Comparison of ENCODE assay signal across 10 mouse cellular contexts in the genomic region with DNA sequence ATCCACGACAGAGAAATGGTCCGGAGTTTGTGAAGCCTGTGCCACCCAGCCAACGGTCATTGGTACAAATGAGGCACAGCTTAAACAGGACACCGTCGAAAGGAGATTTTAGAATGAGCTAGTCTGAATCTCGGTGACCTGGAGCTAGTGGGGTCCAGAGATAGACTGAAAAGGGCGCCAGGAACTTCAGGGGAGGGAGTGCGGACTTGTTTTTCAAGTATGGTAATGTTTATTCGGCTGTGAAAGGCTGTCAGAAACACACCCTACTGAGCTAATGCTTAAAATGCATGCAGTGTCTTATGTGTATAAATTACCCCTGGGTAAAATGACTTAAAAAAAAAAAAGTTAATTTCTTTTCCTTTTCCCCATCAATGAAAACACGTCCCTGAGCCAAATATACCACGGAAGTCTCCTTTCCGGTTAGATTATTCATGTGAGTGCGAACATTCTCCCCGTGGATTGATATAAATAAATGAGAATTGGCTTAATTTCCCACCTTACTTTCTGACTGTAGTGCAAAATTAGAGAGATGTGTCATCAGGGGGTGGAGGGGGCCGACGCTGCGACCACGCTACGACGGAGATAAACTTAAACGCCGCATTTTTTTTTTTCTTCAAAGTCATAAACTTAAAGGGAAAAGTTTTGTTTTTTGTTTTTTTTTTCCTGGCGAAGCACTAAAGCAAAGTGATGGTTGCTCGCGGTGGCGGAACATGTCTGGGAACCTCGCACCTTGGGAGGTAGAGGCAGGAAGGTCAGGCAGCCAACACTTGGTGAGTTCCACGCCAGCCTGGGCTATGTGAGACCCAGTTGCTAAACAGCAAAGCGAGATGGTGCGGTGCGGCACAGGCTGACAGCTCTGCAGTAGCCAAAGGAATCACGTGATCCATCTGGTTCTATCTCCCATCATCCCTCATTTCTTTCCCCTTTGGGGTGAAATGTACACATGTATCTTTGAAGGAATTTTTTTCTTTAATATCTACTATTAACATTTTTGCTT. TPM values are rescaled to one million over a fixed set of nuclear protein-coding genes. Genes with fewer than 3 reads are reported as not detected.
A peak's percentile ranks its signal among the peaks of the same experiment; 100 is the strongest.
DNase-seq lines count a peak whose midpoint lies in the region; ATAC-seq and TF ChIP-seq lines count a peak whose summit lies in the region.
"Had no signal": no experiment of that assay in that cellular context is flagged by ENCODE, and none has a peak within 500 bp of the region (broad histone marks: within the 10 kb centered on the region; RNA-seq: fewer than 3 reads in every experiment).

No protein-coding gene starts in this region.

- peak overlapping the region; percentile 12; the same call in 1 of the 2 replicates for H3K9ac ChIP-seq in heart, embryonic 11.5 days (ENCODE audit: low read depth, low read length)
- H3K9ac ChIP-seq in limb, embryonic 11.5 days (ENCODE audit: low read length), result 0 out of 2 replicates have a peak overlapping the region, but pooled peaks have one; percentile 3
- H3K9ac ChIP-seq in stomach, postnatal 0 days (ENCODE audit: low read length), result peak overlapping the region; percentile 19; the same call in 1 of the 2 replicates

- H3K4me3 ChIP-seq in heart, embryonic 11.5 days (ENCODE audit: low read depth, low read length), result peak overlapping the region; percentile 24
- peak overlapping the region; percentile 2; the same call in 1 of the 2 replicates for H3K4me3 ChIP-seq in testis, adult 2 months (ENCODE audit: control insufficient read depth, low read depth, low read length)
- no peak overlapping the region for H3K4me3 ChIP-seq in limb, embryonic 11.5 days (ENCODE audit: low read depth, low read length)
- H3K4me3 ChIP-seq in stomach, postnatal 0 days (ENCODE audit: low read depth, low read length), result peak overlapping the region; percentile 5; the same call in 1 of the 2 replicates

- TF ChIP-seq POLR2A in testis, adult 2 months (IDR thresholded peaks at IDR 0.05; ENCODE audit: control insufficient read depth, low read depth, low read length), result no peak

- no peak for ATAC-seq in heart, embryonic 11.5 days (replicated peaks; ENCODE audit: insufficient number of reproducible peaks, low FRiP score, low TSS enrichment)
- ATAC-seq in limb, embryonic 11.5 days (ENCODE audit: insufficient number of reproducible peaks, low FRiP score, low TSS enrichment, low read depth), result no peak
- ATAC-seq in stomach, postnatal 0 days (ENCODE audit: low FRiP score, low TSS enrichment), result no peak

- H3K36me3 ChIP-seq in heart, embryonic 11.5 days (ENCODE audit: control insufficient read depth, insufficient read depth, low read length), result no peaks in the 10 kb centered on the region
- H3K36me3 ChIP-seq in testis, adult 2 months (ENCODE audit: control insufficient read depth, insufficient read depth, low read length), result no peaks in the 10 kb centered on the region
- no peaks in the 10 kb centered on the region for H3K36me3 ChIP-seq in limb, embryonic 11.5 days (ENCODE audit: control insufficient read depth, insufficient read depth, low read length)
- no peaks in the 10 kb centered on the region for H3K36me3 ChIP-seq in stomach, postnatal 0 days (ENCODE audit: control insufficient read depth, insufficient read depth, low read length)

- WGBS in heart, embryonic 11.5 days (ENCODE audit: insufficient replicate concordance), result 12% methylated on average over 32 of the region's 32 CpGs
- WGBS in limb, embryonic 11.5 days, result 15% methylated on average over 32 of the region's 32 CpGs
- 9% methylated on average over 32 of the region's 32 CpGs for WGBS in stomach, postnatal 0 days

- intact Hi-C loops in heart, postnatal 10 days (cut with DNase I), result no loop called here

- TF ChIP-seq CTCF in testis, adult 2 months (IDR thresholded peaks at IDR 0.05; ENCODE audit: control insufficient read depth, insufficient read depth, insufficient replicate concordance, low read depth, low read length), result no peak
- TF ChIP-seq CTCF in stomach, postnatal 0 days (IDR thresholded peaks at IDR 0.05; ENCODE audit: low read depth), result no peak

- TF ChIP-seq EP300 in stomach, postnatal 0 days (optimal IDR thresholded peaks at IDR 0.05), result no peak

- no peak for DNase-seq in heart, postnatal 10 days
- no peak for DNase-seq in testis, postnatal 10 days (ENCODE audit: low spot score)
- DNase-seq in limb, embryonic 11.5 days (ENCODE audit: low spot score), result no peak
- DNase-seq in stomach, postnatal 0 days (ENCODE audit: low spot score), result no peak
- DNase-seq in cerebellum, postnatal 36 days, result no peak
- DNase-seq in cerebellum, adult 11-12 months, result no peak
- DNase-seq: cerebellum, postnatal 14 days had no signal

- H3K27ac ChIP-seq in heart, embryonic 11.5 days (ENCODE audit: low read depth, low read length), result peak overlapping the region; percentile 58
- H3K27ac ChIP-seq in testis, adult 2 months (ENCODE audit: control insufficient read depth, insufficient read depth, low read depth, low read length), result no peak overlapping the region
- H3K27ac ChIP-seq in limb, embryonic 11.5 days (replicated peaks; ENCODE audit: low read depth, low read length), result no peak overlapping the region
- 0 out of 2 replicates have a peak overlapping the region, but pooled peaks have one; percentile 35 for H3K27ac ChIP-seq in stomach, postnatal 0 days (replicated peaks)

- peaks cover 9% of the 10 kb centered on the region; the same call in 1 of the 2 replicates for H3K4me1 ChIP-seq in heart, embryonic 11.5 days (ENCODE audit: control insufficient read depth, insufficient read depth, low read length)
- peaks cover 3% of the 10 kb centered on the region; the same call in 1 of the 2 replicates for H3K4me1 ChIP-seq in testis, adult 2 months (ENCODE audit: control insufficient read depth, insufficient read depth, low read length)
- H3K4me1 ChIP-seq in limb, embryonic 11.5 days (ENCODE audit: control insufficient read depth, insufficient read depth, low read length), result no peaks in the 10 kb centered on the region
- H3K4me1 ChIP-seq in stomach, postnatal 0 days (replicated peaks; ENCODE audit: control insufficient read depth, insufficient read depth), result no peaks in the 10 kb centered on the region

- H3K4me2 ChIP-seq in heart, embryonic 11.5 days, result peak overlapping the region; percentile 59
- peak overlapping the region; percentile 24 for H3K4me2 ChIP-seq in limb, embryonic 11.5 days (ENCODE audit: low read depth, severe bottlenecking)
- H3K4me2 ChIP-seq in stomach, postnatal 0 days (replicated peaks; ENCODE audit: low read depth), result peak overlapping the region; percentile 37

- no peaks in the 10 kb centered on the region for H3K9me3 ChIP-seq in heart, embryonic 11.5 days (replicated peaks; ENCODE audit: control insufficient read depth, low read length)
- no peaks in the 10 kb centered on the region for H3K9me3 ChIP-seq in limb, embryonic 11.5 days (ENCODE audit: control insufficient read depth, low read length)
- H3K9me3 ChIP-seq in stomach, postnatal 0 days (ENCODE audit: control insufficient read depth, low read length), result no peaks in the 10 kb centered on the region

- H3K27me3 ChIP-seq in heart, embryonic 11.5 days (ENCODE audit: control insufficient read depth, insufficient read depth, low read length), result no peaks in the 10 kb centered on the region
- H3K27me3 ChIP-seq in testis, adult 2 months (ENCODE audit: control insufficient read depth, insufficient read depth, low read length), result no peaks in the 10 kb centered on the region
- H3K27me3 ChIP-seq in limb, embryonic 11.5 days (ENCODE audit: control insufficient read depth, insufficient read depth, low read length), result no peaks in the 10 kb centered on the region
- H3K27me3 ChIP-seq in stomach, postnatal 0 days (ENCODE audit: control insufficient read depth, insufficient read depth, low read length), result no peaks in the 10 kb centered on the region

RNA-seq across cellular contexts. Expression of a gene that starts 12.4 kb away (rescaled TPM):
- 23.5 and 27.3 TPM in 2 replicates for polyA plus RNA-seq in heart, embryonic 11.5 days (2014; fragmentation: Nextera tagmentation; extraction: Ambion mirVana)
- 10 to 100 TPM; 40.6 to 51.5 TPM for total RNA-seq in heart, postnatal 10 days (2021)
- polyA plus RNA-seq in testis, adult 2 months (2012; rRNA removed), result 87.2 and 99.7 TPM in 2 replicates
- 19.1 and 21.5 TPM in 2 replicates for polyA plus RNA-seq in limb, embryonic 11.5 days (2014; fragmentation: Nextera tagmentation; extraction: Ambion mirVana)
- 28.6 and 32.8 TPM in 2 replicates for polyA plus RNA-seq in stomach, postnatal 0 days (2015; fragmentation: Nextera tagmentation; extraction: Ambion mirVana)

RNA-seq across cellular contexts. Expression of a gene that starts 46.5 kb away (rescaled TPM):
- polyA plus RNA-seq in heart, embryonic 11.5 days (2014; fragmentation: Nextera tagmentation; extraction: Ambion mirVana), result not detected in 2 replicates
- total RNA-seq in heart, postnatal 10 days (2021), result not detected
- 18.6 and 21.1 TPM in 2 replicates for polyA plus RNA-seq in testis, adult 2 months (2012; rRNA removed)
- not detected in 2 replicates for polyA plus RNA-seq in limb, embryonic 11.5 days (2014; fragmentation: Nextera tagmentation; extraction: Ambion mirVana)
- polyA plus RNA-seq in stomach, postnatal 0 days (2015; fragmentation: Nextera tagmentation; extraction: Ambion mirVana), result not detected in 2 replicates
- total RNA-seq: left cerebral cortex, adult 8-10 months had no signal

RNA-seq across cellular contexts. Expression of a gene that starts 46.6 kb away (rescaled TPM):
- polyA plus RNA-seq in heart, embryonic 11.5 days (2014; fragmentation: Nextera tagmentation; extraction: Ambion mirVana), result 10.0 and 12.0 TPM in 2 replicates
- 10 to 100 TPM; 15.4 to 16.2 TPM for total RNA-seq in heart, postnatal 10 days (2021)
- polyA plus RNA-seq in testis, adult 2 months (2012; rRNA removed), result 26.0 and 26.5 TPM in 2 replicates
- polyA plus RNA-seq in limb, embryonic 11.5 days (2014; fragmentation: Nextera tagmentation; extraction: Ambion mirVana), result 19.7 and 20.1 TPM in 2 replicates
- polyA plus RNA-seq in stomach, postnatal 0 days (2015; fragmentation: Nextera tagmentation; extraction: Ambion mirVana), result 6.9 and 7.8 TPM in 2 replicates

RNA-seq across cellular contexts. Expression of a gene that starts 49.2 kb away (rescaled TPM):
- 0.13 and 0.32 TPM in 2 replicates for polyA plus RNA-seq in heart, embryonic 11.5 days (2014; fragmentation: Nextera tagmentation; extraction: Ambion mirVana)
- total RNA-seq in heart, postnatal 10 days (2021), result not detected
- polyA plus RNA-seq in testis, adult 2 months (2012; rRNA removed), result 312 and 396 TPM in 2 replicates
- polyA plus RNA-seq in limb, embryonic 11.5 days (2014; fragmentation: Nextera tagmentation; extraction: Ambion mirVana), result 0.43 and 0.55 TPM in 2 replicates
- 0.22 and 0.42 TPM in 2 replicates for polyA plus RNA-seq in stomach, postnatal 0 days (2015; fragmentation: Nextera tagmentation; extraction: Ambion mirVana)
- total RNA-seq: left cerebral cortex, adult 8-10 months had no signal

Comparison
In these comparisons a context has a peak if more than half of its experiments do, and no peak if none do; other contexts are left out.
1. H3K27ac ChIP-seq: peak in heart, embryonic 11.5 days (single experiment) and stomach, postnatal 0 days (single experiment); none in testis, adult 2 months (single experiment) and limb, embryonic 11.5 days (single experiment).
2. RNA of a gene that starts 46.5 kb away (polyA plus RNA-seq): 18.6 to 21.1 TPM in testis, adult 2 months; not detected in stomach, postnatal 0 days, not detected in heart, embryonic 11.5 days and not detected in limb, embryonic 11.5 days; every median in the first group is over 10 times any median in the second.
3. Peak in every context shown above with its lines, with median percentiles within 50 percentile points of each other: H3K4me2 ChIP-seq and H3K9ac ChIP-seq.